Mouse (Mus musculus): Measurements from ENCODE around the gene Emid1. TPM values are rescaled to one million over a fixed set of nuclear protein-coding genes. Genes with fewer than 3 reads are reported as not detected.

Gene Emid1
- total and polyA plus RNA-seq, 2 experiments from 2014 or later = 15.7 to 22.7 TPM

DNA sequence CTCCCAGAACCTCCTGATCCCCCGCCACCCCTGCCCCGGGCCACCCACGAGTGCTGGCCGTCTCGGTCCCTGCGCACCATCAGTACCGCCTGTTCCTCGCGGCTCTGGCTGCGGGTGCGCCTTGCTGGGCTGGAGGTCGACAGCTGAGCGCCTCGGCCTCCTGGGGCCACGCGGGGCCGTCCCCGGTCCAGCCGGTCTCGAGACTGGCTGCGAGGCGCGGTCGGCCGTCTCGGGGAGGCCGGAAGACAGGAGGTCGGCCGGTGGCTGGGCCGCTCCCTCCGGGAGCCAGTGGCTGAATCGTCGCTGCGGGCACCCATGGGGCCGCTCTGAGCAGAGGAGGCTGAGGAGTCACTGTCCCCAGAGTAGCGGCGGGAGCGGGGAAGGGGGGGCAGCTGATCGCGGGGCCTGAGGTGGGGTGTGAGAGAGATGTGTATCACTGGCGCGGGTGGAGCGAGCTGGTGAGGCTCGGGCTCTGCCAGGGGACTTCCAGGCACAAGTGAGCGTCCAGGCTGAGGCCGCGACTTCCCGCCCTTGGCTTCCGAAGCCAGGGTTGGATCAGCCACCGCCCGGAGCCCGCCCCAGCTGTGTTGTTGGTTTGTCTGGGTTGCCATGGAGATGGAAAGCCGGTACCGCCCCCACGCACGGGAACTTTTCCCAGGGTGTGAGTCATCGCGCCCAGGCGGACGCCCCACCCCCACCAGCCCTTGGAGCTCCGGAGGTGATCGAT is 90.5 kb downstream of the Emid1 start:
- no peak for TF ChIP-seq CTCF (IDR thresholded peaks at IDR 0.05; ENCODE audit: low read depth)
- peak; percentile 76 for DNase-seq (ENCODE audit: low spot score)
- Histone ChIP-seq H3K4me1 (ENCODE audit: insufficient read depth, low read length) (peaks cover 29% of the 10 kb centered on the region), H3K4me3 (ENCODE audit: low read length) (peak overlapping the region; percentile 20), H3K9ac (replicated peaks; ENCODE audit: low read length) (no peak overlapping the region; the same call in 1 of the 2 replicates), H3K36me3 (ENCODE audit: insufficient read depth, low read length) (0 out of 2 replicates have a peak, but pooled peaks cover 4% of the 10 kb centered on the region), H3K9me3 (ENCODE audit: low read length) (no peaks in the 10 kb centered on the region), H3K27me3 (ENCODE audit: insufficient read depth, low read length) (peaks cover 23% of the 10 kb centered on the region), H3K4me2 (ENCODE audit: low read depth, low read length) (peak overlapping the region; percentile 51), H3K27ac (no peak overlapping the region)
- WGBS = 13% methylated on average over 60 of the region's 62 CpGs
- ATAC-seq = peak; percentile 21; the same call in 1 of the 2 replicates

GRCm38 (mm10) chr11:5060756-5061412 is 91.2 kb downstream of the Emid1 start:
- Histone ChIP-seq H3K36me3 (ENCODE audit: insufficient read depth, low read length) (0 out of 2 replicates have a peak, but pooled peaks cover 4% of the 10 kb centered on the region), H3K27me3 (ENCODE audit: insufficient read depth, low read length) (peaks cover 23% of the 10 kb centered on the region), H3K4me1 (ENCODE audit: insufficient read depth, low read length) (peaks cover 29% of the 10 kb centered on the region), H3K9ac (replicated peaks; ENCODE audit: low read length) (no peak overlapping the region; the same call in 1 of the 2 replicates), H3K4me2 (ENCODE audit: low read depth, low read length) (peak overlapping the region; percentile 51), H3K9me3 (ENCODE audit: low read length) (no peaks in the 10 kb centered on the region), H3K27ac (no peak overlapping the region), H3K4me3 (ENCODE audit: low read length) (peak overlapping the region; percentile 20)
- ATAC-seq (no peak), DNase-seq (ENCODE audit: low spot score) (peak; percentile 9)
- no peak for TF ChIP-seq CTCF (IDR thresholded peaks at IDR 0.05; ENCODE audit: low read depth)
- WGBS = 50% methylated on average over 28 of the region's 28 CpGs

GRCm38 (mm10) chr11:5059704-5060156 is 92.3 kb downstream of the Emid1 start:
- Histone ChIP-seq H3K27me3 (ENCODE audit: insufficient read depth, low read length) (peaks cover 23% of the 10 kb centered on the region), H3K4me2 (ENCODE audit: low read depth, low read length) (no peak overlapping the region), H3K27ac (no peak overlapping the region), H3K4me3 (ENCODE audit: low read length) (no peak overlapping the region), H3K4me1 (ENCODE audit: insufficient read depth, low read length) (peaks cover 28% of the 10 kb centered on the region), H3K9me3 (ENCODE audit: low read length) (no peaks in the 10 kb centered on the region), H3K36me3 (ENCODE audit: insufficient read depth, low read length) (0 out of 2 replicates have a peak, but pooled peaks cover 4% of the 10 kb centered on the region), H3K9ac (replicated peaks; ENCODE audit: low read length) (no peak overlapping the region)
- WGBS = 11% methylated on average over 27 of the region's 27 CpGs
- TF ChIP-seq CTCF (IDR thresholded peaks at IDR 0.05; ENCODE audit: low read depth) = peak; percentile 94
- DNase-seq (ENCODE audit: low spot score) (peak; percentile 81), ATAC-seq (peak; percentile 25)

GRCm38 (mm10) chr11:5059230-5059629 is 92.8 kb downstream of the Emid1 start:
- H3K9ac ChIP-seq (replicated peaks; ENCODE audit: low read length) = no peak overlapping the region
- 0 out of 2 replicates have a peak, but pooled peaks cover 4% of the 10 kb centered on the region for H3K36me3 ChIP-seq (ENCODE audit: insufficient read depth, low read length)
- DNase-seq (ENCODE audit: low spot score) (no peak), ATAC-seq (no peak)
- H3K4me2 ChIP-seq (ENCODE audit: low read depth, low read length) = no peak overlapping the region
- no peak for TF ChIP-seq CTCF (IDR thresholded peaks at IDR 0.05; ENCODE audit: low read depth)
- WGBS = 33% methylated on average over 14 of the region's 14 CpGs
- peaks cover 23% of the 10 kb centered on the region for H3K4me1 ChIP-seq (ENCODE audit: insufficient read depth, low read length)
- H3K27ac ChIP-seq = no peak overlapping the region
- H3K27me3 ChIP-seq (ENCODE audit: insufficient read depth, low read length) = peaks cover 23% of the 10 kb centered on the region
- H3K9me3 ChIP-seq (ENCODE audit: low read length) = no peaks in the 10 kb centered on the region
- H3K4me3 ChIP-seq (ENCODE audit: low read length) = no peak overlapping the region

- Histone ChIP-seq H3K9ac (replicated peaks; ENCODE audit: low read length) (no peak overlapping the region), H3K36me3 (ENCODE audit: insufficient read depth, low read length) (0 out of 2 replicates have a peak, but pooled peaks cover 4% of the 10 kb centered on the region), H3K4me1 (ENCODE audit: insufficient read depth, low read length) (peaks cover 19% of the 10 kb centered on the region), H3K4me2 (ENCODE audit: low read depth, low read length) (no peak overlapping the region), H3K27me3 (ENCODE audit: insufficient read depth, low read length) (peaks cover 23% of the 10 kb centered on the region), H3K27ac (no peak overlapping the region), H3K9me3 (ENCODE audit: low read length) (no peaks in the 10 kb centered on the region), H3K4me3 (ENCODE audit: low read length) (no peak overlapping the region)
- ATAC-seq (no peak), DNase-seq (ENCODE audit: low spot score) (no peak)
- WGBS = 34% methylated on average over 9 of the region's 9 CpGs
- TF ChIP-seq CTCF (IDR thresholded peaks at IDR 0.05; ENCODE audit: low read depth) = no peak
These were observed 93.3 kb downstream of the Emid1 start for GRCm38 (mm10) chr11:5058783-5059182.

- WGBS = 1% methylated on average over 63 of the region's 77 CpGs
- DNase-seq (ENCODE audit: low spot score) = peak; percentile 15
- 0 out of 2 replicates have a peak, but pooled peaks cover 4% of the 10 kb centered on the region for H3K36me3 ChIP-seq (ENCODE audit: insufficient read depth, low read length)
- no peaks in the 10 kb centered on the region for H3K9me3 ChIP-seq (ENCODE audit: low read length)
- H3K4me1 ChIP-seq (ENCODE audit: insufficient read depth, low read length) = peaks cover 15% of the 10 kb centered on the region
- peak within 1 kb of the TSS; percentile 43 for H3K9ac ChIP-seq (replicated peaks; ENCODE audit: low read length)
- TF ChIP-seq CTCF (IDR thresholded peaks at IDR 0.05; ENCODE audit: low read depth) = no peak
- peak within 1 kb of the TSS; percentile 88 for H3K4me2 ChIP-seq (ENCODE audit: low read depth, low read length)
- peaks cover 18% of the 10 kb centered on the region for H3K27me3 ChIP-seq (ENCODE audit: insufficient read depth, low read length)
- H3K4me3 ChIP-seq (ENCODE audit: low read length) = peak within 1 kb of the TSS; percentile 46
- no peak for ATAC-seq
- no peak within 1 kb of the TSS for H3K27ac ChIP-seq
These were observed 94.0 kb downstream of the Emid1 start, which contains the start of gene Rasl10a for GRCm38 (mm10) chr11:5057856-5058641. Rasl10a (plus strand) TSS chr11:5058128.

Measured in hindbrain, postnatal 0 days (tissue).